ENCODE assay signal across 8 mouse cellular contexts in the genomic region with DNA sequence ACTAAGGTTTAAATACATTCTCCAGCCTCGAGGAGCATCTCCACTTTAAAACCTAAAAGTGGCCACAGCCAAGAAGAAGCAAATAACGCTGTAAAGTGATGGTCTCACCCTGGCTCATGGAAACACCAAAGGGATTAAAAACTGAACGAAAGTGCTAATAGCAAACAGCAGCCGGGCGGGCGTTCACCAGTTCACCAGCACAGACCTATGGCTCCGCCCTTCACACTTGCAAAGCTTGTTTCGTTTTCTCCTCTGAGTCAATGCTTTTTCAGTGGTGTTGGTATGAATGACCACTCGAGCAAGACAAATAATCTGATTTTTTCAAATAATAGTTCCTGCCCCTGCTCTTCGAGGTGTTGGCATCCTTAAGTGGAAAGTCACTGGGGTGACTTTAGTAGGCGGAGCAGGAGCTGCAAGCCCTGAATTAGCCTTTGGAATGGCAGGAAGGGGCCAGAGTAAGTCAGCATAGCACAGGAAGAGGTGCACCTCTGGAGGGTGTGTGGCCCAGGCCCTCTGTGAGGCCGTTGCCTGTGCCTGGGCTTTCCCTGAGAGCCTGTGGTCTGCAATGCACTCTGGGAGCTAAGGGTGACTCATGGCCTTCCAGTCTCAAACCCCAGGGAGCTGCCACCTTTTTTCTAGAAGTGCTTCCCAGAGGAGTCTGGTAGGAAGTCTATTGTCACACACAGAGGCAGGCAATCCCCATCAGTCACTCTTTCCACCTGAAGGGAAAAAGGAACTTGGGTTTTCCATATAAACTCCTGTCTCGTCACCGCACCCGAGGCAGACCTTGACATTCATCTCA.
DNase-seq lines count a peak whose midpoint lies in the region; ATAC-seq and TF ChIP-seq lines count a peak whose summit lies in the region.

No protein-coding gene starts in this region.

- 46% methylated on average over 15 of the region's 15 CpGs for WGBS in kidney, postnatal 0 days
- 29% methylated on average over 15 of the region's 15 CpGs for WGBS in macrophage (ENCODE audit: missing documents)
- 69% methylated on average over 15 of the region's 15 CpGs for WGBS in forebrain, postnatal 0 days

- H3K4me3 ChIP-seq in gastrocnemius, adult 2 months, result peak overlapping the region; percentile 44
- no peak overlapping the region for H3K4me3 ChIP-seq in kidney, postnatal 0 days (replicated peaks; ENCODE audit: low read depth, low read length)
- no peak overlapping the region for H3K4me3 ChIP-seq in macrophage (ENCODE audit: inconsistent target)
- H3K4me3 ChIP-seq in forebrain, postnatal 0 days (ENCODE audit: low read depth, low read length), result no peak overlapping the region

- ATAC-seq in kidney, postnatal 0 days (replicated peaks; ENCODE audit: low FRiP score, low read depth), result peak; percentile 72; the same call in 1 of the 2 replicates
- no peak for ATAC-seq in forebrain, postnatal 0 days

- H3K36me3 ChIP-seq in kidney, postnatal 0 days (ENCODE audit: insufficient read depth, low read length), result no peaks in the 10 kb centered on the region
- H3K36me3 ChIP-seq in macrophage (ENCODE audit: inconsistent target), result no peaks in the 10 kb centered on the region
- H3K36me3 ChIP-seq in forebrain, postnatal 0 days (ENCODE audit: insufficient read depth), result no peaks in the 10 kb centered on the region

- no peaks in the 10 kb centered on the region for H3K9me3 ChIP-seq in kidney, postnatal 0 days (replicated peaks; ENCODE audit: low read length)
- no peaks in the 10 kb centered on the region for H3K9me3 ChIP-seq in forebrain, postnatal 0 days (ENCODE audit: low read length)

- peak; percentile 34 for DNase-seq in gastrocnemius, adult 2 months
- no peak for DNase-seq in gastrocnemius, postnatal 10 days
- peak; percentile 65 for DNase-seq in heart, adult 8-10 months (ENCODE audit: low spot score)
- DNase-seq in kidney, postnatal 0 days (ENCODE audit: low spot score), result peak; percentile 60
- no peak for DNase-seq in forebrain, postnatal 0 days
- DNase-seq in frontal cortex, adult 2 months (ENCODE audit: extremely low spot score in 1 of 2, low spot score in 1 of 2), result no peak
- no peak for DNase-seq in left cerebral cortex, postnatal 25 days (ENCODE audit: low spot score in 2 of 2)

- H3K9ac ChIP-seq in kidney, postnatal 0 days (ENCODE audit: low read depth, low read length), result no peak overlapping the region
- H3K9ac ChIP-seq in forebrain, postnatal 0 days, result no peak overlapping the region

- intact Hi-C loops in gastrocnemius, adult 2 months (cut with DNase I), result loop anchor here (10.0 kb wide), 1 partner anchor 450 kb away; no protein-coding TSS in a partner anchor
- intact Hi-C loops in left cerebral cortex, postnatal 25 days (cut with DNase I), result no loop called here

- TF ChIP-seq CTCF in gastrocnemius, adult 2 months (IDR thresholded peaks at IDR 0.05), result no peak
- no peak for TF ChIP-seq CTCF in kidney, postnatal 0 days (IDR thresholded peaks at IDR 0.05; ENCODE audit: low read depth)
- no peak for TF ChIP-seq CTCF in forebrain, postnatal 0 days (IDR thresholded peaks at IDR 0.05; ENCODE audit: low read depth)

- H3K79me2 ChIP-seq in macrophage (ENCODE audit: inconsistent target), result no peaks in the 10 kb centered on the region

- no peaks in the 10 kb centered on the region for H3K27me3 ChIP-seq in kidney, postnatal 0 days (ENCODE audit: insufficient read depth, low read length)
- H3K27me3 ChIP-seq in forebrain, postnatal 0 days (ENCODE audit: insufficient read depth, low read length), result no peaks in the 10 kb centered on the region

- peak overlapping the region; percentile 74 for H3K27ac ChIP-seq in gastrocnemius, adult 2 months
- peak overlapping the region; percentile 54 for H3K27ac ChIP-seq in kidney, postnatal 0 days
- H3K27ac ChIP-seq in macrophage, result peak overlapping the region; percentile 61
- H3K27ac ChIP-seq in forebrain, postnatal 0 days (ENCODE audit: low read depth, low read length), result no peak overlapping the region

- H3K4me2 ChIP-seq in kidney, postnatal 0 days (ENCODE audit: low read length), result peak overlapping the region; percentile 13; the same call in 1 of the 2 replicates
- no peak overlapping the region for H3K4me2 ChIP-seq in forebrain, postnatal 0 days (ENCODE audit: low read depth)

- H3K4me1 ChIP-seq in kidney, postnatal 0 days (replicated peaks; ENCODE audit: insufficient read depth, low read length), result 0 out of 2 replicates have a peak, but pooled peaks cover 7% of the 10 kb centered on the region
- H3K4me1 ChIP-seq in forebrain, postnatal 0 days (ENCODE audit: insufficient read depth), result no peaks in the 10 kb centered on the region

Comparison
In these comparisons a context has a peak if more than half of its experiments do, and no peak if none do; other contexts are left out.
1. DNase-seq: peak in gastrocnemius, adult 2 months (single experiment), heart, adult 8-10 months (single experiment) and kidney, postnatal 0 days (single experiment); none in gastrocnemius, postnatal 10 days (single experiment), forebrain, postnatal 0 days (single experiment), frontal cortex, adult 2 months (0 of 2) and left cerebral cortex, postnatal 25 days (0 of 2).